Mouse (Mus musculus) right cerebral cortex, postnatal 10 days (tissue): ENCODE measurements at regions not wholly inside any gene's neighbourhood (a gene's known extent, or its start where the extent isn't known, plus 50 kb on each side); places are given as distances from the start of the nearest gene placed in this dataset.

ENCODE experiments used
- DNase-seq, 2 experiments: peaks; one replicate each; pipeline ENCODE4 v3.0.0; 2021; ENCODE audit warnings: low spot score in 2 of 2

GRCm38 (mm10) chr12:94749747-94750515 lies 942.1 kb upstream of the Flrt2 start:
- no peak for DNase-seq

GRCm38 (mm10) chr12:94755754-94756153 lies 936.3 kb upstream of the Flrt2 start:
- no peak for DNase-seq

- DNase-seq = no peak
These were observed 896.0 kb upstream of the Flrt2 start for GRCm38 (mm10) chr12:94795913-94796615.

GRCm38 (mm10) chr12:94804692-94805091 lies 887.3 kb upstream of the Flrt2 start:
- DNase-seq = no peak

- no peak for DNase-seq
These were observed 860.6 kb upstream of the Flrt2 start for GRCm38 (mm10) chr12:94831400-94831799.

- no peak for DNase-seq
These were observed 829.3 kb upstream of the Flrt2 start for GRCm38 (mm10) chr12:94862720-94863119.

- no peak for DNase-seq
These were observed 781.2 kb upstream of the Flrt2 start for GRCm38 (mm10) chr12:94910816-94911215.

- DNase-seq = no peak
These were observed 749.0 kb upstream of the Flrt2 start for GRCm38 (mm10) chr12:94943067-94943466.
